Mouse (Mus musculus) adipocyte (in vitro differentiated cells): ENCODE results near the gene Spsb2.
"Not testable (repeated sequence)": the region's sequence is repeated elsewhere in the genome, so short reads cannot be mapped to it uniquely, and the experiment has no call there.

Source experiments
- DNase-seq: peaks from one replicate; pipeline ENCODE4 v3.0.0-alpha.2; 2016; ENCODE audit warnings: low spot score

Spsb2 gene

GRCm38 (mm10) chr6:124808358-124809012, at the start of gene Spsb2:
Spsb2 (plus strand) TSS chr6:124808661.
- DNase-seq = peak; percentile 82

DNA sequence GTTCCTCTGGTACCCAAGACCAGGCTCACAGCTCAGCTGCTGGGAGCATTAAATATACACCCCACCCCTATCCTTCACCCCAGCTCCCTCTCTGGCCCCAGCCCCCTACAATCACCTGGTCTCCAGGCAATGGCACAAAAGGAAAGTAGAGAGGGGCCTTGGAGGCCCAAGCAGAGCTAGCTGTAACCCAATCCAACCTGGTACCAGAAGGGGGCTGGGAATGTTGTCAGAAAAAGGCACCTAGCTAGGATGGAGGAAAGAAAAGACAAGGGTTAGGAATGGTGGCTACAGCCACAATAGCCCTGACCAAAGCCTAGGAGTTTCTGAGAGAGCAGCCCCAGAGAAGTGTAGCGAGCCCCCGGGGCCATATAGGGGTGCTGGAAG, 49.6 kb upstream of the Spsb2 start:
- DNase-seq = peak; percentile 53

DNA sequence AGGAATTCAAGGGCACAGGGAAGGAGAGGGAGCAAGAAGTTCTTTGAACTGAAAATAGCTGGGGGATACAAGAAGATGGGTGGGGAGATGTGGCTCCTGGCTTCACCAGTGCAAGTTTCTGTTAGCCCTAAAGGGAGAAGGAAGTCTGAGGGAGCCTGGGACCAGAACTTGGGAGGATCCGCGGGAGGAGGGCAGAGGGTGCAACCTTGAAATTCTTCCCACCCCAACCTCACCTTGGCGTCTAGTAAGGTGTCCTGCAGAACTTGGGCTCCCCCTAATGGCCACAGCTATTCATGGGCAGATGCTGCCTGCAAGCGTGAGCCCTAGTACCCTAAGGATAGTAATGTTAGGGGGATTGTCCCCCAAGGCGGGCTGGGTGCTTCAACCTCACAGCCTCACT, 49.2 kb upstream of the Spsb2 start:
- peak; percentile 93 for DNase-seq

DNA sequence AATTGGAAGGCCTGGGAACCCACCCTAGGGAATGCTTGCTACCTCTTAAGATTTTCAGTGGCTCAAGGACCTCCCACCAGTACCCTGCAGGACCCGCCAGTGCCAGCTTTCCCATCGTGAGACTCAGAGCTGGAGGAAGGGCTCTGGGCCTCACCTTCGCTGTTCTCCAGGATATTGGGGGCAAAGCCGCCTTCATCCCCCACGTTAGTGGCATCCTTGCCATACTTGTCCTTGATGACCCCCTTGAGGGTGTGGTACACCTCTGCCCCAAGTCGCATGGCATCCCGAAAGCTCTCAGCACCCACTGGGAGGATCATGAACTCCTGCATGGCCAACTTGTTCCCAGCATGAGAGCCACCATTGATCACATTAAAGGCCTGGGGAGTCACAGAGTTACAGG, 42.5 kb upstream of the Spsb2 start:
- DNase-seq = no peak

GRCm38 (mm10) chr6:124767536-124767919, 40.9 kb upstream of the Spsb2 start:
- DNase-seq = no peak

- DNase-seq = no peak
These were observed 40.3 kb upstream of the Spsb2 start for GRCm38 (mm10) chr6:124767920-124768703.

- no peak for DNase-seq
These were observed 39.8 kb upstream of the Spsb2 start for GRCm38 (mm10) chr6:124768704-124769044.

GRCm38 (mm10) chr6:124769101-124769765, 39.2 kb upstream of the Spsb2 start, which contains the start of gene Eno2:
Eno2 (minus strand) TSS chr6:124769673.
- no peak for DNase-seq

DNA sequence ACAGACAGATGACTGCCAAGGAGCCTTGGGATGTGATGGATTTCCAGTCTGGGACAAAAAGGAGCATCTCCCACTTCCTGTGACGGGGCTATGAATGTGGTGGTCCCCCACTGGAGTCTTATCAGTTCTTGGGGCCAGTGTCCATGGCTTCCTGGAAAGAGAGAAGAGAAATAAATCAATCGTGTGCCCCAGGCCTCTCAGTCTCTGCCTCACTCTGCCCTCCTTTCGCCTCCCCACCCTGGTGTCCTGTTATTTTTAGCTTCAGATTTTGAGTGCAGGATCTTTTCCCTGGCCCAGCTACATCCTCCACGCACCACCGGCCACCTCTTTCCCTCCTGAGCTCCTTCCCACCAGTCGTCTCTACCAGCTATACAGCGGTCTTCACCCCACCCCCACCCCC, 38.4 kb upstream of the Spsb2 start:
- DNase-seq = no peak

DNA sequence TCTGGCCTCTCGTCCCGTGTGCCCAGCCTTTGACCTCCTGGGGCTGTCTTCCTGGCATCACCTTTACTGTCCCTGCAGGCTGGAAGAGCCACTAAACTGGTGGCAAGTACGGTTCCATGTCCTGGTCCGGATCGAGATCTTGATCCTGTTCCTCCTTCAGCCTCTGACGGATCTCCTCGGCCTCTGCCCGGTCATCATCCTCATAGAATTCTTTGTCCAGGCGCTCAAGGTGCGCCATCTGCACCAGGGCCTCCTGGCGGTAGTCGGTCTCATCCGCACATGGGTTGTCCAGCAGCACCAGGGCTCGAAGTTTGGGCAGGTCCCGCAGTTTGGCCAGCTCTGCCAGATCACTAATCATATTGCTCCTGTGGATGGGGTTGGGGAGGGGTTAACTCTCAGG, 38.0 kb upstream of the Spsb2 start:
- DNase-seq = no peak

- no peak for DNase-seq
These were observed 29.1 kb upstream of the Spsb2 start, which contains the start of gene Lrrc23 for GRCm38 (mm10) chr6:124779222-124779983. Lrrc23 (minus strand) TSS chr6:124779727.

DNA sequence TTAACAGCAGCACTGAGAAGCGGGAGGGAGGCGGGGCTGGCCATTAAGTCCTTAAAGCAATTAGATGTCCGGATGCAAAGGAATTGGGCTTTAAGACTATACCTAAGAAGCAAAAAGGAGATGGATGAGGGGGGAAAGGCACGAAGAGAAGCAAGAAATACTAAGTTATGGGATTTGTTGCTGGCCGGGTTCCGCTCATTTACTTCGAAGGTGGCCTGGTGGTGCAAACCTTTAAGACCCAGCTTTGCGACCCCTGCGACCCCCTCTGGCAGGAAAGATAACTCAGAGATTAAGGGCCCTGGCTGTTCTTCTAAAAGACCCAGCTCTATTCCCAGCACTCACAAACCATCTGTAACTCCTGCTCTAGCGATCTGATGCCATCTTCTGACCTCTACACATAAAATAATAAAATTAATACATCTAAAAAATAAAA, 28.5 kb upstream of the Spsb2 start:
- no peak for DNase-seq

DNA sequence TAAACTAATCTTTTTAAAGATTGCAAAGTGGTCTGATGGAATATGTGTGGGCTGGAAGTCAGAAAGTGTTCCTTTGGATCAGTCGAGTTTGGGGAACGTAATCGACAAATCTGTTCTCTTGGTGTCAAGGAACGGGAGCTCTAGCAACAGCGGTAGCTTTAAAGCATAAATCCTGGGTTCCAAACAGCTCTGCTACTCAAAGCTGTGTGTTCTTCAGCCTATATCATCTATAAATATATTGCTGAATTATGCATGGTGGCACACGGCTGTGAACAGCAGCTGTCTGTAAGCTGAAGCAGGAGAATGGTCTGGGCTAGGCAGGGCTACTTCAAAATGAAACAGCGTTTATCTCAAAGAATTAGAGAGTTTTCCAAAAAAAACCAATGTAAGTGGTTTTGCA, 27.5 kb upstream of the Spsb2 start:
- DNase-seq = no peak

- DNase-seq = peak; percentile 58
These were observed 26.0 kb upstream of the Spsb2 start for GRCm38 (mm10) chr6:124782436-124782835.

GRCm38 (mm10) chr6:124786756-124787420, 21.6 kb upstream of the Spsb2 start:
- no peak for DNase-seq

DNA sequence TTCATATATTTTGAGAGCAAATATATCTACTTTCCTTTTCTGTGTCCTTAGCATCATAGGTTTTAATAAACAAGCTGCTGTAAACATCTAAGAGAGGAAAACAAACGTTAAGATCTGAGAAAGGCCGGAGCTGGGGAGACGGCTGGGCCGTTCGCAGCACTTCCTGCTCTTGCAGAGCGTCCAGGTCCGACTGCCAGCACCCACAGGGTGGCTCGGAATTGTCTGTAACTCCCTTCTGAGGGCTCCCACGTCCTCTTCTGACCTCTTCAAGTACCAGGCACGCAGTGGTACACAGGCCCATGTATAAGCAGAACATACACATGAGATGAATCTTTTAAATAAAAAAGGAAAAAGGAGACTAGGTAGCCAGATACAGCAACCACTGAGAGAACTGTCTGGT, 20.7 kb upstream of the Spsb2 start:
- DNase-seq = no peak

- no peak for DNase-seq
These were observed 18.9 kb upstream of the Spsb2 start for GRCm38 (mm10) chr6:124789519-124789918.

- no peak for DNase-seq
These were observed 18.3 kb upstream of the Spsb2 start for GRCm38 (mm10) chr6:124790121-124790520.

GRCm38 (mm10) chr6:124791911-124792310, 16.6 kb upstream of the Spsb2 start:
- DNase-seq = no peak

DNA sequence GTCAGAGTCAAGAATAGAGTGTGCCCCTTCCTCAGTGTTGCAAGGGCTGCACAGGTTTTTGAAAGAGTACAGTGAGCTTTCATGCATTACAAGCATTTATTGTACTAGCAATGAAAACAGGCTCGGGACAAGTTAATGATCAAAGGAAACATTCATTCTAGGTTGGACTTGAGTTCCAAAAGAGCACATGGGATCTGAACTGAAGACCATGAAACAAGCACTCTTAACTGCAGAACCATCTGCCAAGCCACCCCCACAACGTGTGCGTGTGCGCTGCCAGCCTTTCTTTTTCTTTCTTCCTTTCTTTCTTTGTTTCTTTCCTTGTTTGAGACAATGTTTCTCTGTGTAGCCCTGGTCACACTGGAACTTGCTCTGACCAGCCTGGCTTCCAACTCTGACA, 12.7 kb upstream of the Spsb2 start:
- no peak for DNase-seq

DNA sequence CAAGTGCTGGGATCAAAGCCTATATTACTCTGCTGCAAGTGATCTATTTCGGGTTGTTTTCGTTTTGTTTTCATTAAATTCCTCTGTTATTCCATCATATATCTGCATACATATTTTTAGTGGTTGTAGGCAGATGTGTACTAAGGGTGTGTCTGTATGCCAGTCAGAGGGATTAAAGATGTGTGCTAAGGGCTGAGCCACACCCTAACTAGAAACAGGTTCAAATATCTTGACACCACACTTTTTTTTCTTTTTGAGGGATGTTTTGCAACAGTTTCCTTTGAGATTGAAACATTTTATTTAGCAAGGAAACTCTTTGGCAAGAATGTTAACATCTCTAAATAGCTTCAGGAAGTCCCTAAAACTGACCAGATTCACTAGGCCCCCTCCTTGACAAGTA, 12.3 kb upstream of the Spsb2 start:
- no peak for DNase-seq

GRCm38 (mm10) chr6:124802400-124802799, 6.1 kb upstream of the Spsb2 start:
- not testable (repeated sequence) for DNase-seq
